Mouse (Mus musculus): ENCODE measurements around the gene Myh15. TPM values are rescaled to one million over a fixed set of nuclear protein-coding genes. Genes with fewer than 3 reads are reported as not detected.
"Not testable (repeated sequence)": the region's sequence is repeated elsewhere in the genome, so short reads cannot be mapped to it uniquely, and the experiment has no call there.

The Myh15 gene
- polyA plus RNA-seq, 1 experiment = not detected

GRCm38 (mm10) chr16:49196290-49196689 lies 139.0 kb downstream of the Myh15 start:
- Histone ChIP-seq H3K36me3 (ENCODE audit: control insufficient read depth, insufficient read depth) (no peaks in the 10 kb centered on the region), H3K4me3 (ENCODE audit: insufficient read depth, poor library complexity, severe bottlenecking) (no peak overlapping the region), H3K79me3 (ENCODE audit: low read depth) (no peaks in the 10 kb centered on the region), H3K79me2 (ENCODE audit: control insufficient read depth, insufficient read depth) (no peaks in the 10 kb centered on the region), H3K27me3 (ENCODE audit: control insufficient read depth, insufficient read depth, insufficient read length) (no peaks in the 10 kb centered on the region), H3ac (ENCODE audit: control insufficient read depth, insufficient read length, low read depth) (no peak overlapping the region)
- TF ChIP-seq MAX (IDR thresholded peaks at IDR 0.05) (no peak), MYOG (IDR thresholded peaks at IDR 0.05; ENCODE audit: control insufficient read depth, extremely low read depth, insufficient read length) (no peak), FOSL1 (IDR thresholded peaks at IDR 0.05; ENCODE audit: insufficient read depth, low read length, poor library complexity, severe bottlenecking) (no peak), USF1 (IDR thresholded peaks at IDR 0.05; ENCODE audit: low read depth) (no peak), CTCF (IDR thresholded peaks at IDR 0.05; ENCODE audit: control insufficient read depth, insufficient read depth, insufficient read length) (no peak), CEBPB (IDR thresholded peaks at IDR 0.05; ENCODE audit: low read depth) (no peak), MYOD1 (IDR thresholded peaks at IDR 0.05; ENCODE audit: control insufficient read depth, insufficient read length, low read depth) (no peak)

DNA sequence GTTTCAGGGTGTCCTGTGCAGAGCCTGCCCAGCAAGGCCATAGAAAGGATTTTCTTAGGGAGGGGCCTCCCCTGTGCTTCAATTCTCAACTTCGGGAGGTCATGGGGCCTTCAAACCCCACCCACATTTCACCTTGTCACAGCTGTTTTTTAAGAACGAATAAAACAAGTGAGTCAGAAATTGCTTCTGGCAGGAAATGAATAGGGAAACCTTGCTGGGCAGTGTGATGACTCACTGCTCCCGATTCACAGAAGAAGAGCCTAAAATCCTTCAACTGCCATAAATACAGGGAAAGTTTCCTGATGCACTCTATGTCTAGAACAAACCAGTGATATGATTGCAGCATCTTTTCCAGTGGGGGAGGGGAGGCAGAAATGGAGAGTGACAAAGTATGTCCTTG lies 140.7 kb downstream of the Myh15 start:
- Histone ChIP-seq H3K79me3 (ENCODE audit: low read depth) (no peaks in the 10 kb centered on the region), H3K36me3 (ENCODE audit: control insufficient read depth, insufficient read depth) (no peaks in the 10 kb centered on the region), H3K27me3 (ENCODE audit: control insufficient read depth, insufficient read depth, insufficient read length) (no peaks in the 10 kb centered on the region), H3ac (ENCODE audit: control insufficient read depth, insufficient read length, low read depth) (no peak overlapping the region), H3K79me2 (ENCODE audit: control insufficient read depth, insufficient read depth) (no peaks in the 10 kb centered on the region), H3K4me3 (ENCODE audit: insufficient read depth, poor library complexity, severe bottlenecking) (no peak overlapping the region)
- TF ChIP-seq MAX (IDR thresholded peaks at IDR 0.05) = no peak

GRCm38 (mm10) chr16:49223733-49224132 lies 166.4 kb downstream of the Myh15 start:
- TF ChIP-seq MYOG (IDR thresholded peaks at IDR 0.05; ENCODE audit: control insufficient read depth, extremely low read depth, insufficient read length) = no peak
- TF ChIP-seq CTCF (IDR thresholded peaks at IDR 0.05; ENCODE audit: control insufficient read depth, insufficient read depth, insufficient read length) = no peak
- no peak for TF ChIP-seq CEBPB (IDR thresholded peaks at IDR 0.05; ENCODE audit: low read depth)
- TF ChIP-seq MAX (IDR thresholded peaks at IDR 0.05) = no peak
- no peak for TF ChIP-seq MYOD1 (IDR thresholded peaks at IDR 0.05; ENCODE audit: control insufficient read depth, insufficient read length, low read depth)
- TF ChIP-seq FOSL1 (IDR thresholded peaks at IDR 0.05; ENCODE audit: insufficient read depth, low read length, poor library complexity, severe bottlenecking) = no peak
- no peaks in the 10 kb centered on the region for H3K27me3 ChIP-seq (ENCODE audit: control insufficient read depth, insufficient read depth, insufficient read length)
- H3K4me3 ChIP-seq (ENCODE audit: insufficient read depth, poor library complexity, severe bottlenecking) = no peak overlapping the region
- no peak overlapping the region for H3ac ChIP-seq (ENCODE audit: control insufficient read depth, insufficient read length, low read depth)
- H3K79me3 ChIP-seq (ENCODE audit: low read depth) = no peaks in the 10 kb centered on the region
- H3K36me3 ChIP-seq (ENCODE audit: control insufficient read depth, insufficient read depth) = no peaks in the 10 kb centered on the region
- H3K79me2 ChIP-seq (ENCODE audit: control insufficient read depth, insufficient read depth) = no peaks in the 10 kb centered on the region

DNA sequence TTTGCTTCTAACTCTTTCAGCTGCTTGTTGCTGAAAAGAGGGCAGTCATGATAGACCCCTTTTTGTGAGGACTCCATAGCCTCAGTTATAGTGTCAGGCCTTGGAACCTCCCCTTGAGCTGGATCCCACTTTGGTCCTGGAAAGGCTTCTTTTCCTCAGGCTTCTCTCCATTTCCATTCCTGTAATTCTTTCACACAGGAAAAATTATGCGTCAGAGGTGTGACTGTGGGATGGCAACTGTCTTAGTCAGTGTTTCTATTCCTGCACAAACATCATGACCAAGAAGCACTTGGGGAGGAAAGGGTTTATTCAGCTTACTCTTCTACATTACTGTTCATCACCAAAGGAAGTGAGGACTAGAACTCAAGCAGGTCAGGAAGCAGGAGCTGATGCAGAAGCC lies 186.2 kb downstream of the Myh15 start:
- H3K4me3 ChIP-seq (ENCODE audit: insufficient read depth, poor library complexity, severe bottlenecking); H3K27me3 ChIP-seq (ENCODE audit: control insufficient read depth, insufficient read depth, insufficient read length); H3ac ChIP-seq (ENCODE audit: control insufficient read depth, insufficient read length, low read depth); H3K79me2 ChIP-seq (ENCODE audit: control insufficient read depth, insufficient read depth); H3K36me3 ChIP-seq (ENCODE audit: control insufficient read depth, insufficient read depth); H3K79me3 ChIP-seq (ENCODE audit: low read depth): not testable (repeated sequence)

Other genes with a start within 250 kb of the Myh15 start
- not detected for gene Retnlb, start 240.6 kb upstream of the Myh15 start, polyA plus RNA-seq (2012; fragmentation: generic; extraction: Trizol)
- gene Retnla, start 214.9 kb upstream of the Myh15 start, polyA plus RNA-seq (2012; fragmentation: generic; extraction: Trizol) = not detected
- gene Retnlg, start 184.9 kb upstream of the Myh15 start, polyA plus RNA-seq (2012; fragmentation: generic; extraction: Trizol) = not detected
- 3.3 TPM for gene Dzip3, start 63.3 kb upstream of the Myh15 start, polyA plus RNA-seq (2012; fragmentation: generic; extraction: Trizol)
- gene Cip2a, start 63.3 kb upstream of the Myh15 start, polyA plus RNA-seq (2012; fragmentation: generic; extraction: Trizol) = 12.6 TPM